In the genomic region with DNA sequence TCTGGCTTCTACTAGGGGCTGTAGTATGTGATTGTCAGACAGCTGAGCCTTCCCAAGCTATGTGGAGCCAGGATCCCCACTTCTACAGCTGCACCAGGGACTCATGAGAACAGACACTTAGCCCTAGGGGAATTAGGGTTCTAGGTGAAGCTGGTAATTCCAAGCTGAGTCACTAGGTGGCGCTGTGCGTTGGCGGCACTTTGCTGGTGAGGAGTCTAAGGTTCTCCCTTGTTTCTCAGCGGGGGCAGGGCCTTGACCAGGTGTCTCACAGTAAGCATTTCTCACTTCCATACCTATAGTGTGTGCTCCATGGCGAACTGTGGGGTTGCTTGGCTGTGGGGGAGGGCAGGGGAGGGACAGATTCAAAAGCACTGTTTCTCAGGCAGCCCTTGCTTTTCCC, we compare ENCODE assay signal across 8 mouse cellular contexts. TPM values are rescaled to one million over a fixed set of nuclear protein-coding genes. Genes with fewer than 3 reads are reported as not detected.
A peak's percentile ranks its signal among the peaks of the same experiment; 100 is the strongest.
DNase-seq lines count a peak whose midpoint lies in the region; ATAC-seq and TF ChIP-seq lines count a peak whose summit lies in the region.

No protein-coding gene starts in this region.

- H3K4me2 ChIP-seq in forebrain, postnatal 0 days (ENCODE audit: low read depth): no peak overlapping the region
- H3K4me2 ChIP-seq in forebrain, embryonic 15.5 days (replicated peaks): no peak overlapping the region
- H3K4me2 ChIP-seq in midbrain, embryonic 11.5 days: no peak overlapping the region
- H3K4me2 ChIP-seq in midbrain, embryonic 13.5 days (replicated peaks): no peak overlapping the region
- H3K4me2 ChIP-seq in hindbrain, postnatal 0 days (ENCODE audit: low read depth, low read length): no peak overlapping the region

- ATAC-seq in forebrain, postnatal 0 days: no peak
- ATAC-seq in forebrain, embryonic 15.5 days (replicated peaks): no peak
- no peak for ATAC-seq in midbrain, embryonic 11.5 days (ENCODE audit: low FRiP score)
- ATAC-seq in midbrain, embryonic 13.5 days: no peak
- ATAC-seq in hindbrain, postnatal 0 days: no peak

- TF ChIP-seq POLR2A in brain, embryonic 14.5 days (IDR thresholded peaks at IDR 0.05; ENCODE audit: borderline replicate concordance, extremely low read depth, insufficient read depth, insufficient read length, poor library complexity, severe bottlenecking): no peak

- peaks cover 55% of the 10 kb centered on the region for H3K36me3 ChIP-seq in forebrain, postnatal 0 days (ENCODE audit: insufficient read depth)
- H3K36me3 ChIP-seq in forebrain, embryonic 15.5 days: peaks cover 53% of the 10 kb centered on the region
- H3K36me3 ChIP-seq in midbrain, embryonic 11.5 days (ENCODE audit: control insufficient read depth, insufficient read depth, low read length): peaks cover 35% of the 10 kb centered on the region
- peaks cover 89% of the 10 kb centered on the region for H3K36me3 ChIP-seq in midbrain, embryonic 13.5 days
- peaks cover 38% of the 10 kb centered on the region for H3K36me3 ChIP-seq in hindbrain, postnatal 0 days (ENCODE audit: insufficient read depth, low read length)

- no peaks in the 10 kb centered on the region for H3K4me1 ChIP-seq in forebrain, postnatal 0 days (ENCODE audit: insufficient read depth)
- H3K4me1 ChIP-seq in forebrain, embryonic 15.5 days: peaks cover 9% of the 10 kb centered on the region; the same call in 1 of the 2 replicates
- no peaks in the 10 kb centered on the region for H3K4me1 ChIP-seq in midbrain, embryonic 11.5 days (ENCODE audit: control insufficient read depth, insufficient read depth, low read length)
- H3K4me1 ChIP-seq in midbrain, embryonic 13.5 days (replicated peaks): peaks cover 10% of the 10 kb centered on the region; the same call in 1 of the 2 replicates
- H3K4me1 ChIP-seq in hindbrain, postnatal 0 days (ENCODE audit: insufficient read depth, low read length): no peaks in the 10 kb centered on the region

- no peaks in the 10 kb centered on the region for H3K27me3 ChIP-seq in forebrain, postnatal 0 days (ENCODE audit: insufficient read depth, low read length)
- H3K27me3 ChIP-seq in forebrain, embryonic 15.5 days: no peaks in the 10 kb centered on the region
- no peaks in the 10 kb centered on the region for H3K27me3 ChIP-seq in midbrain, embryonic 11.5 days (ENCODE audit: control insufficient read depth, insufficient read depth, low read length)
- no peaks in the 10 kb centered on the region for H3K27me3 ChIP-seq in midbrain, embryonic 13.5 days
- no peaks in the 10 kb centered on the region for H3K27me3 ChIP-seq in hindbrain, postnatal 0 days (ENCODE audit: insufficient read depth, low read length)

- 17% methylated on average over 5 of the region's 5 CpGs for WGBS in forebrain, postnatal 0 days
- WGBS in forebrain, embryonic 15.5 days: 18% methylated on average over 5 of the region's 5 CpGs
- 19% methylated on average over 5 of the region's 5 CpGs for WGBS in midbrain, embryonic 11.5 days
- WGBS in midbrain, embryonic 13.5 days: 13% methylated on average over 5 of the region's 5 CpGs
- 18% methylated on average over 5 of the region's 5 CpGs for WGBS in hindbrain, postnatal 0 days

- peak; percentile 79 for DNase-seq in forebrain, postnatal 0 days
- DNase-seq in midbrain, embryonic 11.5 days (ENCODE audit: low spot score, missing footprints): peak; percentile 97
- peak; percentile 36 for DNase-seq in brain, embryonic 14.5 days (ENCODE audit: low read depth)
- DNase-seq in hindbrain, postnatal 0 days (ENCODE audit: low spot score): peak; percentile 66
- peak; percentile 64 for DNase-seq in mesoderm, embryonic 11.5 days (ENCODE audit: low read depth, low spot score)
- peak; percentile 81 to 84 for DNase-seq in thymus, postnatal 36 days

- TF ChIP-seq CTCF in forebrain, postnatal 0 days (IDR thresholded peaks at IDR 0.05; ENCODE audit: low read depth): peak; percentile 90
- peak; percentile 82 for TF ChIP-seq CTCF in brain, embryonic 14.5 days (IDR thresholded peaks at IDR 0.05; ENCODE audit: borderline replicate concordance, extremely low read depth, insufficient read depth, insufficient read length)
- peak; percentile 85 for TF ChIP-seq CTCF in hindbrain, postnatal 0 days (IDR thresholded peaks at IDR 0.05; ENCODE audit: low read depth)

- H3K27ac ChIP-seq in forebrain, postnatal 0 days (ENCODE audit: low read depth, low read length): no peak overlapping the region
- H3K27ac ChIP-seq in forebrain, embryonic 15.5 days (replicated peaks): no peak overlapping the region
- H3K27ac ChIP-seq in midbrain, embryonic 11.5 days (ENCODE audit: low read depth, low read length): no peak overlapping the region
- no peak overlapping the region for H3K27ac ChIP-seq in midbrain, embryonic 13.5 days
- no peak overlapping the region for H3K27ac ChIP-seq in hindbrain, postnatal 0 days

- H3K4me3 ChIP-seq in forebrain, postnatal 0 days (ENCODE audit: low read depth, low read length): no peak overlapping the region
- no peak overlapping the region for H3K4me3 ChIP-seq in forebrain, embryonic 15.5 days
- no peak overlapping the region for H3K4me3 ChIP-seq in midbrain, embryonic 11.5 days (ENCODE audit: low read depth, low read length)
- no peak overlapping the region for H3K4me3 ChIP-seq in midbrain, embryonic 13.5 days (replicated peaks)
- no peak overlapping the region for H3K4me3 ChIP-seq in hindbrain, postnatal 0 days (ENCODE audit: low read length)

- H3K9ac ChIP-seq in forebrain, postnatal 0 days: no peak overlapping the region
- no peak overlapping the region for H3K9ac ChIP-seq in forebrain, embryonic 15.5 days (replicated peaks)
- H3K9ac ChIP-seq in midbrain, embryonic 11.5 days (ENCODE audit: low read length): no peak overlapping the region
- no peak overlapping the region for H3K9ac ChIP-seq in midbrain, embryonic 13.5 days (replicated peaks)
- no peak overlapping the region for H3K9ac ChIP-seq in hindbrain, postnatal 0 days (replicated peaks; ENCODE audit: low read length)

- H3K9me3 ChIP-seq in forebrain, postnatal 0 days (ENCODE audit: low read length): no peaks in the 10 kb centered on the region
- no peaks in the 10 kb centered on the region for H3K9me3 ChIP-seq in forebrain, embryonic 15.5 days
- peaks cover 3% of the 10 kb centered on the region; the same call in 1 of the 2 replicates for H3K9me3 ChIP-seq in midbrain, embryonic 11.5 days (ENCODE audit: control insufficient read depth, low read length)
- no peaks in the 10 kb centered on the region for H3K9me3 ChIP-seq in midbrain, embryonic 13.5 days
- H3K9me3 ChIP-seq in hindbrain, postnatal 0 days (ENCODE audit: low read length): no peaks in the 10 kb centered on the region

RNA-seq across cellular contexts. Expression of gene Ddx54, which starts 6.7 kb away (rescaled TPM):
- 43.9 and 46.0 TPM in 2 replicates for total RNA-seq in forebrain, postnatal 0 days (2014; rRNA removed)
- 35.5 and 40.0 TPM in 2 replicates for polyA plus RNA-seq in forebrain, postnatal 0 days (2015; fragmentation: Nextera tagmentation; extraction: Ambion mirVana)
- 46.9 and 49.0 TPM in 2 replicates for polyA plus RNA-seq in forebrain, embryonic 15.5 days (2015; fragmentation: Nextera tagmentation; extraction: Ambion mirVana)
- polyA plus RNA-seq in midbrain, embryonic 11.5 days (2014; fragmentation: Nextera tagmentation; extraction: Ambion mirVana): 26.4 and 32.2 TPM in 2 replicates
- 43.9 and 44.3 TPM in 2 replicates for polyA plus RNA-seq in midbrain, embryonic 13.5 days (2015; fragmentation: Nextera tagmentation; extraction: Ambion mirVana)
- 42.7 and 49.7 TPM in 2 replicates for polyA plus RNA-seq in brain, embryonic 14.5 days (2012; rRNA removed)
- 37.3 and 40.1 TPM in 2 replicates for total RNA-seq in hindbrain, postnatal 0 days (2014; rRNA removed)
- 30.8 and 31.9 TPM in 2 replicates for polyA plus RNA-seq in hindbrain, postnatal 0 days (2015; fragmentation: Nextera tagmentation; extraction: Ambion mirVana)

RNA-seq across cellular contexts. Expression of gene Rita1, which starts 6.8 kb away (rescaled TPM):
- 24.1 and 36.5 TPM in 2 replicates for total RNA-seq in forebrain, postnatal 0 days (2014; rRNA removed)
- polyA plus RNA-seq in forebrain, postnatal 0 days (2015; fragmentation: Nextera tagmentation; extraction: Ambion mirVana): 28.6 and 31.8 TPM in 2 replicates
- polyA plus RNA-seq in forebrain, embryonic 15.5 days (2015; fragmentation: Nextera tagmentation; extraction: Ambion mirVana): 22.4 and 23.0 TPM in 2 replicates
- polyA plus RNA-seq in midbrain, embryonic 11.5 days (2014; fragmentation: Nextera tagmentation; extraction: Ambion mirVana): 7.9 and 8.9 TPM in 2 replicates
- polyA plus RNA-seq in midbrain, embryonic 13.5 days (2015; fragmentation: Nextera tagmentation; extraction: Ambion mirVana): 23.0 and 23.9 TPM in 2 replicates
- 32.8 and 38.1 TPM in 2 replicates for polyA plus RNA-seq in brain, embryonic 14.5 days (2012; rRNA removed)
- 38.0 and 38.6 TPM in 2 replicates for total RNA-seq in hindbrain, postnatal 0 days (2014; rRNA removed)
- 30.1 and 30.4 TPM in 2 replicates for polyA plus RNA-seq in hindbrain, postnatal 0 days (2015; fragmentation: Nextera tagmentation; extraction: Ambion mirVana)

RNA-seq across cellular contexts. Expression of gene Cfap73, which starts 14.8 kb away (rescaled TPM):
- 1.9 and 2.1 TPM in 2 replicates for total RNA-seq in forebrain, postnatal 0 days (2014; rRNA removed)
- polyA plus RNA-seq in forebrain, postnatal 0 days (2015; fragmentation: Nextera tagmentation; extraction: Ambion mirVana): 0.68 and 1.2 TPM in 2 replicates
- polyA plus RNA-seq in forebrain, embryonic 15.5 days (2015; fragmentation: Nextera tagmentation; extraction: Ambion mirVana): 0.47 and 1.2 TPM in 2 replicates
- polyA plus RNA-seq in midbrain, embryonic 11.5 days (2014; fragmentation: Nextera tagmentation; extraction: Ambion mirVana): not detected in 2 replicates
- polyA plus RNA-seq in midbrain, embryonic 13.5 days (2015; fragmentation: Nextera tagmentation; extraction: Ambion mirVana): not detected in 2 replicates
- polyA plus RNA-seq in brain, embryonic 14.5 days (2012; rRNA removed): 0.18 and 0.30 TPM in 2 replicates
- 0.21 and 0.79 TPM in 2 replicates for total RNA-seq in hindbrain, postnatal 0 days (2014; rRNA removed)
- 0.26 and 0.86 TPM in 2 replicates for polyA plus RNA-seq in hindbrain, postnatal 0 days (2015; fragmentation: Nextera tagmentation; extraction: Ambion mirVana)

RNA-seq across cellular contexts. Expression of gene Rasal1, which starts 29.4 kb away (rescaled TPM):
- 25.9 and 36.8 TPM in 2 replicates for total RNA-seq in forebrain, postnatal 0 days (2014; rRNA removed)
- polyA plus RNA-seq in forebrain, postnatal 0 days (2015; fragmentation: Nextera tagmentation; extraction: Ambion mirVana): 14.0 and 20.0 TPM in 2 replicates
- polyA plus RNA-seq in forebrain, embryonic 15.5 days (2015; fragmentation: Nextera tagmentation; extraction: Ambion mirVana): 2.7 and 4.2 TPM in 2 replicates
- polyA plus RNA-seq in midbrain, embryonic 11.5 days (2014; fragmentation: Nextera tagmentation; extraction: Ambion mirVana): 0.14 TPM in 1 of 2 replicates, not detected in the other
- polyA plus RNA-seq in midbrain, embryonic 13.5 days (2015; fragmentation: Nextera tagmentation; extraction: Ambion mirVana): 0.15 TPM in 1 of 2 replicates, not detected in the other
- polyA plus RNA-seq in brain, embryonic 14.5 days (2012; rRNA removed): 1.00 and 2.8 TPM in 2 replicates
- 3.9 and 8.2 TPM in 2 replicates for total RNA-seq in hindbrain, postnatal 0 days (2014; rRNA removed)
- 3.2 and 4.7 TPM in 2 replicates for polyA plus RNA-seq in hindbrain, postnatal 0 days (2015; fragmentation: Nextera tagmentation; extraction: Ambion mirVana)

RNA-seq across cellular contexts. Expression of gene Iqcd, which starts 30.4 kb away (rescaled TPM):
- 1.4 and 2.0 TPM in 2 replicates for total RNA-seq in forebrain, postnatal 0 days (2014; rRNA removed)
- polyA plus RNA-seq in forebrain, postnatal 0 days (2015; fragmentation: Nextera tagmentation; extraction: Ambion mirVana): 1.4 and 1.8 TPM in 2 replicates
- 1.5 and 2.1 TPM in 2 replicates for polyA plus RNA-seq in forebrain, embryonic 15.5 days (2015; fragmentation: Nextera tagmentation; extraction: Ambion mirVana)
- 0.25 and 0.51 TPM in 2 replicates for polyA plus RNA-seq in midbrain, embryonic 11.5 days (2014; fragmentation: Nextera tagmentation; extraction: Ambion mirVana)
- 1.4 and 2.0 TPM in 2 replicates for polyA plus RNA-seq in midbrain, embryonic 13.5 days (2015; fragmentation: Nextera tagmentation; extraction: Ambion mirVana)
- 2.3 and 3.5 TPM in 2 replicates for polyA plus RNA-seq in brain, embryonic 14.5 days (2012; rRNA removed)
- 0.63 and 1.9 TPM in 2 replicates for total RNA-seq in hindbrain, postnatal 0 days (2014; rRNA removed)
- polyA plus RNA-seq in hindbrain, postnatal 0 days (2015; fragmentation: Nextera tagmentation; extraction: Ambion mirVana): 1.8 and 2.0 TPM in 2 replicates

Comparison
In these comparisons a context has a peak if more than half of its experiments do, and no peak if none do; other contexts are left out.
1. DNase-seq: peak in every context shown above with its lines; median percentile 97 in midbrain, embryonic 11.5 days; 82 in thymus, postnatal 36 days; 79 in forebrain, postnatal 0 days; 66 in hindbrain, postnatal 0 days; 64 in mesoderm, embryonic 11.5 days; 36 in brain, embryonic 14.5 days.